Mouse (Mus musculus): ENCODE data around the gene Arrdc1. TPM values are rescaled to one million over a fixed set of nuclear protein-coding genes. Genes with fewer than 3 reads are reported as not detected.
"Not testable (repeated sequence)": the region's sequence is repeated elsewhere in the genome, so short reads cannot be mapped to it uniquely, and the experiment has no call there.

Arrdc1 gene
- 43.9 and 46.8 TPM in 2 replicates for polyA plus RNA-seq (2015; fragmentation: Nextera tagmentation; extraction: Ambion mirVana)

DNA sequence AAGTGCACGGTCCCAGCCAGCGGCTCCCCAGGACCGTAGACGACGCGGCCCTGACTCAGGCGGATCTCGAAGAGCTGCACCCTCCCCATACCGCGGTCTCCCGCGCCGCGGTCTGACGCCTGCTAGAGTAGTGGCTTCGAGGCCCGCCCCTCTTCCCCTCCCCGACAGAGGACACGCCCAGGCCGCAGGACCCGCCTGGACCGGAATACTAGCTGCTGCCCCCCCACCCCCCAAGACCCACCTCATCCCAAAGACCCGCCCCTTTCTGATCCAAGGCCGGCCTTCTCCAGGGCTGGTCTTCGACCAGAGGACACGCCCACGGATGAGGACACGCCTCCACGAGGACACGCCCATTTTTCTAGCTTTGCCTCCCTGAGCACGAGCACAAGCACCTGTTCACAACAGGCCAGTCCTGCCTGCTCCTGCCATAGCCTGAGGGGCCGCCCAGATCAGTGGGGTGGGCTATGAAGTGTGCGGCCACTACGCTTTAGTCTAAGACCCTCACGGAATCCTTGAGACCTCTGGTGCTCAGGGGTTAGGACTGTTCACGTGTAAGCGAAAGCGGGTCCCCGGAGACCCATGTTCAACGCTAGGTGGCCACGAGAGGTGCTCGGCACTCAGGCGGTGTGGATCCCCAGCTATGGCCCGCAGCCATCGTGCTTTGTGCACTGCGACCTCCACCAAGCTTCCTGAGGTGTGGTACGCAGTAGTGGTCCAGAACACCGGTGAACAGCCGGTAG, at the start of gene Arrdc1:
Arrdc1 (minus strand) TSS at position 196 of the 740 bp plus-strand sequence.
- Histone ChIP-seq H3K27me3 (replicated peaks) (0 out of 2 replicates have a peak, but pooled peaks cover 4% of the 10 kb centered on the region), H3K9ac (replicated peaks) (peak within 1 kb of the TSS; percentile 75), H3K36me3 (no peaks in the 10 kb centered on the region), H3K27ac (replicated peaks) (peak within 1 kb of the TSS; percentile 71), H3K4me2 (peak within 1 kb of the TSS; percentile 94), H3K4me3 (replicated peaks) (peak within 1 kb of the TSS; percentile 72), H3K4me1 (peaks cover 26% of the 10 kb centered on the region), H3K9me3 (replicated peaks) (no peaks in the 10 kb centered on the region)
- WGBS, result under 1% methylated on average over 49 of the region's 49 CpGs
- peak; percentile 94 for ATAC-seq (ENCODE audit: low FRiP score)

GRCm38 (mm10) chr2:24976960-24977359, 41.9 kb upstream of the Arrdc1 start:
- Histone ChIP-seq H3K27ac (replicated peaks) (no peak overlapping the region), H3K4me2 (no peak overlapping the region), H3K4me1 (peaks cover 25% of the 10 kb centered on the region), H3K27me3 (replicated peaks) (no peaks in the 10 kb centered on the region), H3K9me3 (replicated peaks) (no peaks in the 10 kb centered on the region), H3K9ac (replicated peaks) (no peak overlapping the region), H3K36me3 (peaks cover 13% of the 10 kb centered on the region), H3K4me3 (replicated peaks) (no peak overlapping the region)
- 96% methylated on average over 5 of the region's 5 CpGs for WGBS
- no peak for ATAC-seq (ENCODE audit: low FRiP score)

DNA sequence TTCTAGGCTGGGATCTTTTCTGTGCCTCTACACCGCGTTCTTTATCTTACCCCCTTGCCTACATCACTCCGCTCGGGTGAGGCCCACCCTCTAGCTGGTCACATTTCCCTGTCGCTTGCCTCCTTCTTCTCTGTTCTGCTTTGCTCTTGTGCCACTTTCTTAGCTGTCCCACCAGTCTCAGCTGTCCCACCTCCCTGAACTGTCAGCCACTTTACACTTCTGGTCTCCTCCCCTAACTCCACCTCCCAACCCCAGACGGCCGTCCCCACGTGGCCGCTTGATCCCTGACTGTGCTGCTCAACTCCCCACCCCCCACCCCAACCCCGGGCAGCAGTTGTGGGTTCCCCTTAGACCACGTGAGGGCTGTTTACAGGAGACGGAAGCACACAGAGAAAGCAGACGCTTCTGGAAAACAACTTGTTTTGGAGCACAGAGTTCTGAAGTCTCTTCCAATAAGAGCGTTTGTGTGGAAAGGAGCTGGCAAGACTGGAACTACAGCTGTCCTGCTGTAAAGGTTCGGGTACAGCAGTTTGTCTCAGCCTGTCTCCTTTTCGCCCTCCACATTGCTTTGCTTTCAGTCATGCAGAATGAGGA, 40.7 kb upstream of the Arrdc1 start, which contains the start of gene Pnpla7:
Pnpla7 (plus strand) TSS at position 330 of the 594 bp plus-strand sequence.
- Histone ChIP-seq H3K9me3 (replicated peaks) (no peaks in the 10 kb centered on the region), H3K4me3 (replicated peaks) (peak within 1 kb of the TSS; percentile 85), H3K4me2 (peak within 1 kb of the TSS; percentile 98), H3K36me3 (peaks cover 23% of the 10 kb centered on the region), H3K27me3 (replicated peaks) (no peaks in the 10 kb centered on the region), H3K9ac (replicated peaks) (peak within 1 kb of the TSS; percentile 85), H3K4me1 (peaks cover 25% of the 10 kb centered on the region), H3K27ac (replicated peaks) (peak within 1 kb of the TSS; percentile 92)
- peak; percentile 26 for ATAC-seq (ENCODE audit: low FRiP score)
- WGBS, result 2% methylated on average over 16 of the region's 16 CpGs

DNA sequence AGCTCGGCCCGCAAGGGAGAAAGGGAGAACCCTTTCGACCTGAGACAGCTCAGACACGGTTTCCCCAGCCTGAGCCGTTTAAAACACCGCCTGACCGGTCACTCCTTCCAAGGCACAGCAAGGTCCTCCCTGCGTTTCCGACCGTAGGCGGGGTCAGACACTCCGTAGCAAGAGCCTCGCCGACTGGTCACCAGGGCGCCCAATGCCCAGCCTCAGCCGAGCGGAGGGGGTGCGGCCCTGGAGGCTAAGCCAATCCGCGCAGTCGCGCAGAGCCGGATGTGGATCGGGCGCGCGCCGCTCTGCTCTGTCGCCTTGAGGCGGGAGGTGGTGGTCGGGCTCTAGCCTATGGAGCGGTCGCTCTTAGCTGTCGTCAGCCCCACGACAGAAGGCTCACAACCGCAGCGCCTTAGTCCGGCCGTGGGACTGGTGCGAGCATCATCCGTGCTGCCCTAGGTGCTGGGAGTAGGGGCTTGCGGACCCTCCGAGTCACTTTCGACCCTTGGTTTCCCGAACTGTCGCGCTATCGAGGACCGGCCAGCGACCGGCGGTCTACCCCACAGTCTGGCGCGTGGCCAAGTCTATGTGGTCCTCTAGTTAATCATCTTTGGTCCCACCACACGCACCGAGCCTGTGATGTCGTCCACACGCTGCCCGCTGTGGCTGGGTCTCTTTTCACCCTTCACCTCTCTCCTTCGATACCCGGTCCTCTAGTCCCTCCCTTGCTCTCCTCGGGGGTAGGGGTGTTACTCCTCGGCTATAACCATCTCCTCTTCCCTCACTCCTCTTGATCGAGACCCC, 40.1 kb upstream of the Arrdc1 start, which contains the start of gene Mrpl41:
Mrpl41 (minus strand) TSS at position 193 of the 798 bp plus-strand sequence.
- WGBS, result under 1% methylated on average over 64 of the region's 64 CpGs
- peak; percentile 99 for ATAC-seq (ENCODE audit: low FRiP score)
- Histone ChIP-seq H3K9ac (replicated peaks) (peak within 1 kb of the TSS; percentile 85), H3K4me2 (peak within 1 kb of the TSS; percentile 98), H3K4me1 (peaks cover 25% of the 10 kb centered on the region), H3K27ac (replicated peaks) (peak within 1 kb of the TSS; percentile 92), H3K36me3 (peaks cover 30% of the 10 kb centered on the region), H3K9me3 (replicated peaks) (no peaks in the 10 kb centered on the region), H3K4me3 (replicated peaks) (peak within 1 kb of the TSS; percentile 85), H3K27me3 (replicated peaks) (no peaks in the 10 kb centered on the region)

- not testable (repeated sequence) for H3K9me3 ChIP-seq (replicated peaks); H3K27me3 ChIP-seq (replicated peaks)
- peak overlapping the region; percentile 85 for H3K9ac ChIP-seq (replicated peaks)
- under 1% methylated on average over 17 of the region's 17 CpGs for WGBS
- peak overlapping the region; percentile 85 for H3K4me3 ChIP-seq (replicated peaks)
- peak; percentile 1; the same call in 1 of the 2 replicates for ATAC-seq (ENCODE audit: low FRiP score)
- H3K4me2 ChIP-seq, result peak overlapping the region; percentile 98
- peaks cover 25% of the 10 kb centered on the region for H3K4me1 ChIP-seq
- H3K27ac ChIP-seq (replicated peaks), result peak overlapping the region; percentile 92
- H3K36me3 ChIP-seq, result peaks cover 37% of the 10 kb centered on the region
Observed at GRCm38 (mm10) chr2:24974452-24974851, 39.4 kb upstream of the Arrdc1 start.

GRCm38 (mm10) chr2:24970386-24970785, 35.3 kb upstream of the Arrdc1 start:
- peaks cover 69% of the 10 kb centered on the region for H3K36me3 ChIP-seq
- H3K27ac ChIP-seq (replicated peaks), result no peak overlapping the region
- H3K9ac ChIP-seq (replicated peaks), result no peak overlapping the region
- ATAC-seq (ENCODE audit: low FRiP score), result no peak
- H3K4me3 ChIP-seq (replicated peaks), result no peak overlapping the region
- no peaks in the 10 kb centered on the region for H3K27me3 ChIP-seq (replicated peaks)
- H3K4me1 ChIP-seq, result peaks cover 14% of the 10 kb centered on the region
- no peak overlapping the region for H3K4me2 ChIP-seq
- WGBS, result 83% methylated on average over 4 of the region's 4 CpGs
- no peaks in the 10 kb centered on the region for H3K9me3 ChIP-seq (replicated peaks)

DNA sequence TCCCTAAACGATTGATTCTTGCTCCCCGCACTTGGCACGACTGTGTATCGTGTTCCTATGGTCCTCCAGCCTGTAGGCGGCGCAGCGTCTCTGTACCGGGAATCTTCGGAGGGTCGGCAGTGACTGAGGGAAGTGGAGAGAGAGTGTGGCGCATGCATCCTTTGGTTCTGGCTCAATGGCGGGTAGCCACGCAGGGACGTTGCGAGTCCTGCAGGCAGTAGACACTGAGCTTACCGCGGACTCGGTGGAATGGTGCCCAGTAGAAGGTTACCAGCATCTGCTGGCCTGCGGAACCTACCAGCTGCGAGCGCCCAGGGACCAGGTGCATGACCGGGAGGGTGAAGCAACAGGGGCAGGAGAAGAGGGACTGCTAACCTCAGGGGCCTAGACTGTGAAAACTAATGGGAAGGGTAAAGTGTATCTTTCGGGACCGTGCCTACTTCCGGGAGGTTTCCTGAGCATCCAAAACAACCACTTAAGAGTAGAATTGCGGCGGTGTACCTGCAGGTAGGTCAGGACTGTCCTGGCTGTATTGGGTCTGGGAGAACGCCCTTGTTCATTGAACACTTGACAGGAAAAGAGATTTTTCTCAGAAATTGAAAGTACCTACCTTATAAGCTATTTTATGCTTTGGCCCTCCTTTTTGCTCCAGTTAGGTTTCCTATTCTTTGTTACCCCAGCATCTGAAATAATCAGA, 27.4 kb upstream of the Arrdc1 start, which contains the start of gene Dph7:
Dph7 (plus strand) TSS at position 97 of the 697 bp plus-strand sequence.
- ATAC-seq (ENCODE audit: low FRiP score), result peak; percentile 92
- H3K9ac ChIP-seq (replicated peaks), result peak within 1 kb of the TSS; percentile 84
- WGBS, result under 1% methylated on average over 28 of the region's 28 CpGs
- peaks cover 17% of the 10 kb centered on the region for H3K4me1 ChIP-seq
- peak within 1 kb of the TSS; percentile 92 for H3K4me3 ChIP-seq (replicated peaks)
- no peaks in the 10 kb centered on the region for H3K27me3 ChIP-seq (replicated peaks)
- H3K9me3 ChIP-seq (replicated peaks), result no peaks in the 10 kb centered on the region
- peaks cover 53% of the 10 kb centered on the region for H3K36me3 ChIP-seq
- peak within 1 kb of the TSS; percentile 74 for H3K27ac ChIP-seq (replicated peaks)
- H3K4me2 ChIP-seq, result peak within 1 kb of the TSS; percentile 70

- Histone ChIP-seq H3K4me1 (peaks cover 17% of the 10 kb centered on the region), H3K36me3 (peaks cover 56% of the 10 kb centered on the region), H3K4me3 (replicated peaks) (no peak overlapping the region), H3K9ac (replicated peaks) (no peak overlapping the region), H3K27ac (replicated peaks) (no peak overlapping the region), H3K27me3 (replicated peaks) (no peaks in the 10 kb centered on the region), H3K4me2 (no peak overlapping the region), H3K9me3 (replicated peaks) (no peaks in the 10 kb centered on the region)
- 33% methylated on average over 3 of the region's 3 CpGs for WGBS
- ATAC-seq (ENCODE audit: low FRiP score), result no peak
Observed at GRCm38 (mm10) chr2:24960910-24961309, 25.9 kb upstream of the Arrdc1 start.

DNA sequence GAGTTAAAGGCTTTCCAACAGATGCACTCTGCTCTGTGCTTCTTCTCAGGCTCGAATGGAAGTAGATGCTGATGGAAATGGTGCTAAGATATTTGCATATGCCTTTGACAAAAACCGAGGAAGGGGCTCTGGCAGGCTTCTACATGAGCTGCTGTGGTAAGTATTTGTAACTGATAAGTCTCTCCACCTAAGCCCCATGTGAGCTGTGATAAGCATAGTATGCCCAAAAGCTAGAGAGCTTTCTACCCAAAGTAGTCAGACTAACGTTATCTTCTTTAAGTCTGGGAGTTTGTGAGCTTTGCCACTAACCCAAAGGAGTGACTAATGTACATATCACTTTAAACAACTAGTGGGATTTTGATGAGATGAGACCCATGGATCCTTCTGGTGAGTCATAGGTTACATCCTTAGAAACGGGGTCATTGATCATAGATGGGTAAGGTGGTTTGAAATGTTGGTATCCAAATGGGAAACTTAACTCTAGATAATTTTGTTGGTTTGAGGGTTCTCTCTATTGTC, 17.5 kb upstream of the Arrdc1 start:
- Histone ChIP-seq H3K4me2 (no peak overlapping the region), H3K4me3 (replicated peaks) (no peak overlapping the region), H3K4me1 (peaks cover 22% of the 10 kb centered on the region), H3K27me3 (replicated peaks) (no peaks in the 10 kb centered on the region), H3K9me3 (replicated peaks) (no peaks in the 10 kb centered on the region), H3K9ac (replicated peaks) (no peak overlapping the region), H3K36me3 (peaks cover 57% of the 10 kb centered on the region), H3K27ac (replicated peaks) (no peak overlapping the region)
- no peak for ATAC-seq (ENCODE audit: low FRiP score)
- WGBS, result 90% methylated on average over 4 of the region's 4 CpGs

DNA sequence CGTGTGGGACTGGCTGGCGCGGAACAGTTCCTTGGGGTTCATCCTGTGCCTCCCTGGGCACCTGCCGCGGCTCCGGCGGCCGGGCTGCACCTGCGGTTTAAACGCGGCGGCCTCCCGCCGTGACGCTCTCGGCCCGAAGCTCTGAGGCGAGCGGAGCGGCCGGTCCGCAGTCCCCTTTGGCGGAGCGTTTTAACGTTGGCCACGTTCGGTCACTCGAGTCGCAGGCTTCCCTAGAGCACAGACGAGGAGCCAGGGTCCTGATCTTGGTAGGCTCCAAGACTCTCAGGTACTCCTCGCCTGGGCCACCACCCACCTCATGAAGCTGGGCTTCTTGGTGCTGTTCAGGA, 15.1 kb upstream of the Arrdc1 start:
- Histone ChIP-seq H3K4me1 (peaks cover 22% of the 10 kb centered on the region), H3K9ac (replicated peaks) (peak overlapping the region; percentile 85), H3K27me3 (replicated peaks) (no peaks in the 10 kb centered on the region), H3K4me3 (replicated peaks) (peak overlapping the region; percentile 66), H3K27ac (replicated peaks) (peak overlapping the region; percentile 66; the same call in 1 of the 2 replicates), H3K9me3 (replicated peaks) (no peaks in the 10 kb centered on the region), H3K36me3 (peaks cover 34% of the 10 kb centered on the region), H3K4me2 (peak overlapping the region; percentile 91)
- WGBS, result under 1% methylated on average over 25 of the region's 31 CpGs
- ATAC-seq (ENCODE audit: low FRiP score), result peak; percentile 8; the same call in 1 of the 2 replicates

All from neural tube, embryonic 15.5 days (tissue).